Mouse (Mus musculus): Measurements from ENCODE around the gene Rsph3a. TPM values are rescaled to one million over a fixed set of nuclear protein-coding genes. Genes with fewer than 3 reads are reported as not detected.
"Not testable (repeated sequence)": the region's sequence is repeated elsewhere in the genome, so short reads cannot be mapped to it uniquely, and the experiment has no call there.

Rsph3a gene
- polyA plus RNA-seq, 1 experiment from 2014 or later = 65.1 TPM

GRCm38 (mm10) chr17:7931096-7931990, 14.1 kb upstream of the Rsph3a start:
- 0 out of 2 replicates have a peak, but pooled peaks cover 2% of the 10 kb centered on the region for H3K4me1 ChIP-seq
- no peaks in the 10 kb centered on the region for H3K27me3 ChIP-seq (replicated peaks)
- no peak overlapping the region for H3K27ac ChIP-seq (replicated peaks)
- H3K9me3 ChIP-seq (replicated peaks) = no peaks in the 10 kb centered on the region
- no peak for ATAC-seq (ENCODE audit: low FRiP score)
- no peak overlapping the region for H3K4me2 ChIP-seq
- 70% methylated on average over 13 of the region's 13 CpGs for WGBS
- H3K9ac ChIP-seq (replicated peaks) = no peak overlapping the region
- H3K36me3 ChIP-seq = no peaks in the 10 kb centered on the region
- H3K4me3 ChIP-seq (replicated peaks) = no peak overlapping the region

- H3K36me3 ChIP-seq; H3K27ac ChIP-seq (replicated peaks); H3K9ac ChIP-seq (replicated peaks); H3K27me3 ChIP-seq (replicated peaks); H3K9me3 ChIP-seq (replicated peaks); H3K4me2 ChIP-seq; ATAC-seq (ENCODE audit: low FRiP score); H3K4me3 ChIP-seq (replicated peaks); H3K4me1 ChIP-seq: not testable (repeated sequence)
- WGBS = 91% methylated on average over 7 of the region's 8 CpGs
Measured at GRCm38 (mm10) chr17:7932121-7932520, 13.3 kb upstream of the Rsph3a start.

- H3K4me2 ChIP-seq = no peak overlapping the region
- WGBS = 81% methylated on average over 8 of the region's 8 CpGs
- H3K27ac ChIP-seq (replicated peaks) = no peak overlapping the region
- no peak overlapping the region for H3K4me3 ChIP-seq (replicated peaks)
- no peak overlapping the region for H3K9ac ChIP-seq (replicated peaks)
- H3K9me3 ChIP-seq (replicated peaks) = no peaks in the 10 kb centered on the region
- no peaks in the 10 kb centered on the region for H3K36me3 ChIP-seq
- no peak for ATAC-seq (ENCODE audit: low FRiP score)
- no peaks in the 10 kb centered on the region for H3K27me3 ChIP-seq (replicated peaks)
- peaks cover under 1% of the 10 kb centered on the region for H3K4me1 ChIP-seq
Measured at GRCm38 (mm10) chr17:7939640-7940039, 5.8 kb upstream of the Rsph3a start.

GRCm38 (mm10) chr17:7946053-7946627, 726 bp downstream of the Rsph3a start:
- H3K36me3 ChIP-seq; H3K27me3 ChIP-seq (replicated peaks); H3K9me3 ChIP-seq (replicated peaks); H3K4me1 ChIP-seq: not testable (repeated sequence)
- 0% methylated on average over 13 of the region's 27 CpGs for WGBS
- peak overlapping the region; percentile 65 for H3K9ac ChIP-seq (replicated peaks)
- ATAC-seq (ENCODE audit: low FRiP score) = peak; percentile 75
- H3K4me2 ChIP-seq = peak overlapping the region; percentile 57
- peak overlapping the region; percentile 58 for H3K4me3 ChIP-seq (replicated peaks)
- peak overlapping the region; percentile 94 for H3K27ac ChIP-seq (replicated peaks)

GRCm38 (mm10) chr17:7951333-7951732, 5.9 kb downstream of the Rsph3a start:
- WGBS = no CpG with 5 or more reads among the region's 4 CpGs
- not testable (repeated sequence) for H3K27ac ChIP-seq (replicated peaks); H3K9ac ChIP-seq (replicated peaks); H3K4me2 ChIP-seq; H3K27me3 ChIP-seq (replicated peaks); H3K36me3 ChIP-seq; H3K4me3 ChIP-seq (replicated peaks); ATAC-seq (ENCODE audit: low FRiP score); H3K9me3 ChIP-seq (replicated peaks); H3K4me1 ChIP-seq

- H3K27ac ChIP-seq (replicated peaks); H3K4me1 ChIP-seq; H3K4me2 ChIP-seq; H3K9ac ChIP-seq (replicated peaks); ATAC-seq (ENCODE audit: low FRiP score); H3K4me3 ChIP-seq (replicated peaks); H3K36me3 ChIP-seq; H3K27me3 ChIP-seq (replicated peaks); H3K9me3 ChIP-seq (replicated peaks): not testable (repeated sequence)
- 90% methylated on average over 9 of the region's 9 CpGs for WGBS
Measured at GRCm38 (mm10) chr17:7957242-7957641, 11.8 kb downstream of the Rsph3a start.

- H3K9me3 ChIP-seq (replicated peaks); H3K36me3 ChIP-seq; H3K4me3 ChIP-seq (replicated peaks); H3K4me1 ChIP-seq; H3K9ac ChIP-seq (replicated peaks); H3K27ac ChIP-seq (replicated peaks); H3K4me2 ChIP-seq; H3K27me3 ChIP-seq (replicated peaks); ATAC-seq (ENCODE audit: low FRiP score): not testable (repeated sequence)
- 94% methylated on average over 4 of the region's 4 CpGs for WGBS
Measured at GRCm38 (mm10) chr17:7963333-7963732, 17.9 kb downstream of the Rsph3a start.

- not testable (repeated sequence) for H3K27ac ChIP-seq (replicated peaks); H3K9ac ChIP-seq (replicated peaks); H3K27me3 ChIP-seq (replicated peaks); H3K36me3 ChIP-seq; H3K9me3 ChIP-seq (replicated peaks); H3K4me3 ChIP-seq (replicated peaks); H3K4me2 ChIP-seq; ATAC-seq (ENCODE audit: low FRiP score); H3K4me1 ChIP-seq
- 96% methylated on average over 2 of the region's 2 CpGs for WGBS
Measured at GRCm38 (mm10) chr17:7964398-7964797, 19.0 kb downstream of the Rsph3a start.

- 90% methylated on average over 3 of the region's 5 CpGs for WGBS
- ATAC-seq (ENCODE audit: low FRiP score); H3K4me2 ChIP-seq: not testable (repeated sequence)
Measured at GRCm38 (mm10) chr17:7968490-7968889, 23.1 kb downstream of the Rsph3a start.

GRCm38 (mm10) chr17:7969782-7970181, 24.4 kb downstream of the Rsph3a start:
- not testable (repeated sequence) for H3K27me3 ChIP-seq (replicated peaks); H3K4me1 ChIP-seq; H3K4me3 ChIP-seq (replicated peaks); H3K4me2 ChIP-seq; H3K9me3 ChIP-seq (replicated peaks); H3K27ac ChIP-seq (replicated peaks); H3K9ac ChIP-seq (replicated peaks); ATAC-seq (ENCODE audit: low FRiP score); H3K36me3 ChIP-seq
- 46% methylated on average over 2 of the region's 6 CpGs for WGBS

More at GRCm38 (mm10) chr17:7968490-7968889, 23.1 kb downstream of the Rsph3a start:
- H3K27ac ChIP-seq (replicated peaks); H3K9me3 ChIP-seq (replicated peaks); H3K9ac ChIP-seq (replicated peaks); H3K4me1 ChIP-seq; H3K4me3 ChIP-seq (replicated peaks); H3K27me3 ChIP-seq (replicated peaks); H3K36me3 ChIP-seq: not testable (repeated sequence)

GRCm38 (mm10) chr17:7983484-7983883, 38.1 kb downstream of the Rsph3a start:
- H3K36me3 ChIP-seq; ATAC-seq (ENCODE audit: low FRiP score); H3K27me3 ChIP-seq (replicated peaks); H3K4me3 ChIP-seq (replicated peaks); H3K4me1 ChIP-seq; H3K4me2 ChIP-seq; H3K27ac ChIP-seq (replicated peaks); H3K9me3 ChIP-seq (replicated peaks); H3K9ac ChIP-seq (replicated peaks): not testable (repeated sequence)
- 67% methylated on average over 1 of the region's 2 CpGs for WGBS

GRCm38 (mm10) chr17:7985597-7985996, 40.2 kb downstream of the Rsph3a start:
- H3K4me2 ChIP-seq; H3K9ac ChIP-seq (replicated peaks); H3K4me1 ChIP-seq; H3K36me3 ChIP-seq; ATAC-seq (ENCODE audit: low FRiP score); H3K4me3 ChIP-seq (replicated peaks); H3K9me3 ChIP-seq (replicated peaks); H3K27ac ChIP-seq (replicated peaks); H3K27me3 ChIP-seq (replicated peaks): not testable (repeated sequence)
- WGBS = 59% methylated on average over 4 of the region's 4 CpGs

Data from neural tube, embryonic 15.5 days (tissue).